Mouse (Mus musculus): Measurements from ENCODE around the gene Senp3.

- TF ChIP-seq CTCF (IDR thresholded peaks at IDR 0.05; ENCODE audit: borderline replicate concordance, insufficient read depth, low read length), result no peak
- TF ChIP-seq POLR2A (IDR thresholded peaks at IDR 0.05; ENCODE audit: low read depth, low read length), result 0 out of 2 replicates have a peak, but pooled peaks have one; percentile 18
Measured at GRCm38 (mm10) chr11:69682209-69682839, 440 bp upstream of the Senp3 start.
